Mouse (Mus musculus) olfactory bulb, adult 2 months (tissue): ENCODE data around the gene Ube3b.

Experiments
- CTCF ChIP-seq: fragments of 200-500 bp; IDR thresholded peaks from 2 replicates; pipeline ENCODE4 v1.5.1; 2012; ENCODE audit warnings: low read depth, mild to moderate bottlenecking, low read length, moderate library complexity; ENCODE audit not compliant: insufficient read depth
- POLR2A ChIP-seq: fragments of 200-500 bp; IDR thresholded peaks from 2 replicates; pipeline ENCODE4 v1.6.1; 2012; ENCODE audit warnings: mild to moderate bottlenecking, low read depth, low read length, moderate library complexity; ENCODE audit not compliant: insufficient read depth

GRCm38 (mm10) chr5:114379763-114380162 is 644 bp upstream of the Ube3b start:
- TF ChIP-seq CTCF (no peak), POLR2A (no peak)
